ENCODE assay signal across 14 mouse cellular contexts in genomic region chr3:110129607-110130006, GRCm38 (mm10). TPM values are rescaled to one million over a fixed set of nuclear protein-coding genes. Genes with fewer than 3 reads are reported as not detected.
DNase-seq lines count a peak whose midpoint lies in the region; ATAC-seq and TF ChIP-seq lines count a peak whose summit lies in the region.
"Had no signal": no experiment of that assay in that cellular context is flagged by ENCODE, and none has a peak within 500 bp of the region (broad histone marks: within the 10 kb centered on the region; RNA-seq: fewer than 3 reads in every experiment).

No protein-coding gene starts in this region.

- no peak overlapping the region for H3K9ac ChIP-seq in intestine, postnatal 0 days (ENCODE audit: low read depth, low read length)
- H3K9ac ChIP-seq in intestine, embryonic 15.5 days = no peak overlapping the region
- no peak overlapping the region for H3K9ac ChIP-seq in neural tube, embryonic 15.5 days (replicated peaks)
- H3K9ac ChIP-seq: lung, embryonic 15.5 days had no signal

- H3K4me3 ChIP-seq in intestine, postnatal 0 days (ENCODE audit: low read depth, low read length) = no peak overlapping the region
- H3K4me3 ChIP-seq in intestine, embryonic 15.5 days (replicated peaks) = no peak overlapping the region
- H3K4me3 ChIP-seq in neural tube, embryonic 15.5 days (replicated peaks) = no peak overlapping the region
- H3K4me3 ChIP-seq: lung, embryonic 15.5 days had no signal

- no peaks in the 10 kb centered on the region for H3K9me3 ChIP-seq in intestine, postnatal 0 days (ENCODE audit: control insufficient read depth)
- H3K9me3 ChIP-seq in intestine, embryonic 15.5 days = no peaks in the 10 kb centered on the region
- no peaks in the 10 kb centered on the region for H3K9me3 ChIP-seq in neural tube, embryonic 15.5 days (replicated peaks)
- H3K9me3 ChIP-seq: lung, embryonic 15.5 days had no signal

- H3K4me2 ChIP-seq in intestine, postnatal 0 days (replicated peaks; ENCODE audit: low read depth) = no peak overlapping the region
- no peak overlapping the region for H3K4me2 ChIP-seq in intestine, embryonic 15.5 days (replicated peaks)
- H3K4me2 ChIP-seq in neural tube, embryonic 15.5 days = no peak overlapping the region
- H3K4me2 ChIP-seq: lung, embryonic 15.5 days had no signal

- no peaks in the 10 kb centered on the region for H3K36me3 ChIP-seq in intestine, postnatal 0 days (ENCODE audit: control insufficient read depth, insufficient read depth)
- no peaks in the 10 kb centered on the region for H3K36me3 ChIP-seq in intestine, embryonic 15.5 days
- H3K36me3 ChIP-seq in neural tube, embryonic 15.5 days = no peaks in the 10 kb centered on the region
- H3K36me3 ChIP-seq: G1E; lung, embryonic 15.5 days had no signal

- no peaks in the 10 kb centered on the region for H3K4me1 ChIP-seq in intestine, postnatal 0 days (replicated peaks; ENCODE audit: control insufficient read depth, insufficient read depth, low read length)
- H3K4me1 ChIP-seq in intestine, embryonic 15.5 days (replicated peaks) = no peaks in the 10 kb centered on the region
- peaks cover 11% of the 10 kb centered on the region for H3K4me1 ChIP-seq in neural tube, embryonic 15.5 days
- H3K4me1 ChIP-seq: lung, embryonic 15.5 days had no signal

- peak; percentile 19 for DNase-seq in lung, postnatal 36 days
- no peak for DNase-seq in lung, postnatal 14 days
- DNase-seq in MEL-GATA-1-ER (ENCODE audit: extremely low read depth, low read depth) = peak; percentile 16
- no peak for DNase-seq in cerebellum, postnatal 25 days
- DNase-seq: adrenal gland, postnatal 10 days; right cerebral cortex, postnatal 14 days had no signal

- no peaks in the 10 kb centered on the region for H3K27me3 ChIP-seq in intestine, postnatal 0 days (replicated peaks; ENCODE audit: control insufficient read depth, insufficient read depth, low read length)
- no peaks in the 10 kb centered on the region for H3K27me3 ChIP-seq in intestine, embryonic 15.5 days (replicated peaks)
- H3K27me3 ChIP-seq in neural tube, embryonic 15.5 days (replicated peaks) = no peaks in the 10 kb centered on the region
- H3K27me3 ChIP-seq: lung, embryonic 15.5 days had no signal

- 68% methylated on average over 6 of the region's 6 CpGs for WGBS in intestine, postnatal 0 days
- 65% methylated on average over 6 of the region's 6 CpGs for WGBS in intestine, embryonic 15.5 days
- WGBS in neural tube, embryonic 15.5 days = 71% methylated on average over 6 of the region's 6 CpGs

- peak; percentile 58 for TF ChIP-seq CTCF in intestine, postnatal 0 days (IDR thresholded peaks at IDR 0.05; ENCODE audit: low read depth)

- no peak for ATAC-seq in intestine, postnatal 0 days
- no peak for ATAC-seq in intestine, embryonic 15.5 days
- peak; percentile 48; the same call in 1 of the 2 replicates for ATAC-seq in granulocyte monocyte progenitor cell, adult 5-6 weeks (replicated peaks; ENCODE audit: poor library complexity, severe bottlenecking)
- no peak for ATAC-seq in neural tube, embryonic 15.5 days (ENCODE audit: low FRiP score)
- ATAC-seq: midbrain, embryonic 16.5 days had no signal

- H3K27ac ChIP-seq in intestine, postnatal 0 days (ENCODE audit: low read depth, low read length) = no peak overlapping the region
- H3K27ac ChIP-seq in intestine, embryonic 15.5 days = no peak overlapping the region
- no peak overlapping the region for H3K27ac ChIP-seq in neural tube, embryonic 15.5 days (replicated peaks)
- H3K27ac ChIP-seq: lung, embryonic 15.5 days had no signal

RNA-seq across cellular contexts. Expression of gene Ntng1, which starts 14.2 kb away (rescaled TPM):
- 0.38 and 0.75 TPM in 2 replicates for polyA plus RNA-seq in intestine, postnatal 0 days (2015; fragmentation: Nextera tagmentation; extraction: Ambion mirVana)
- polyA plus RNA-seq in intestine, embryonic 15.5 days (2015; fragmentation: Nextera tagmentation; extraction: Ambion mirVana) = 1.4 and 2.2 TPM in 2 replicates
- total RNA-seq in granulocyte monocyte progenitor cell, adult 5-6 weeks (2014; fragmentation: Nextera tagmentation) = not detected in 2 replicates
- not detected in 2 replicates for total RNA-seq in granulocyte monocyte progenitor cell, adult 5-6 weeks (2017)
- polyA plus RNA-seq in neural tube, embryonic 15.5 days (2015; fragmentation: Nextera tagmentation; extraction: Ambion mirVana) = 20.9 and 25.4 TPM in 2 replicates
- total RNA-seq: neutrophil, adult 5-6 weeks had no signal
- polyA plus RNA-seq: G1E had no signal

Comparison
In these comparisons a context has a peak if more than half of its experiments do, and no peak if none do; other contexts are left out.
1. DNase-seq: peak in lung, postnatal 36 days (single experiment) and MEL-GATA-1-ER (single experiment); none in lung, postnatal 14 days (single experiment) and cerebellum, postnatal 25 days (0 of 2).